Mouse (Mus musculus): ENCODE results near the gene Usp7. TPM values are rescaled to one million over a fixed set of nuclear protein-coding genes. Genes with fewer than 3 reads are reported as not detected.

The Usp7 gene
- polyA plus RNA-seq, 1 experiment = 26.2 TPM

GRCm38 (mm10) chr16:8711998-8712397 lies 80.1 kb downstream of the Usp7 start:
- no peak overlapping the region for H3K4me3 ChIP-seq (ENCODE audit: insufficient read depth, low read depth, low read length)
- H3K4me1 ChIP-seq (ENCODE audit: control insufficient read depth, insufficient read depth, low read length) = peaks cover 7% of the 10 kb centered on the region; the same call in 1 of the 2 replicates
- no peaks in the 10 kb centered on the region for H3K27me3 ChIP-seq (replicated peaks; ENCODE audit: control insufficient read depth, insufficient read depth, low read length)
- peaks cover 3% of the 10 kb centered on the region; the same call in 1 of the 2 replicates for H3K36me3 ChIP-seq (ENCODE audit: control insufficient read depth, insufficient read depth, low read length)
- H3K27ac ChIP-seq (ENCODE audit: insufficient read depth, low read depth, low read length) = no peak overlapping the region
- 59% methylated on average over 9 of the region's 9 CpGs for WGBS
- TF ChIP-seq POLR2A (IDR thresholded peaks at IDR 0.05; ENCODE audit: low read depth, low read length) (no peak), CTCF (conservative IDR thresholded peaks at IDR 0.05; ENCODE audit: insufficient read depth, insufficient read length, low read depth, low read length) (no peak)
- no peak for DNase-seq

- Histone ChIP-seq H3K4me3 (ENCODE audit: insufficient read depth, low read depth, low read length) (no peak overlapping the region), H3K4me1 (ENCODE audit: control insufficient read depth, insufficient read depth, low read length) (peaks cover 5% of the 10 kb centered on the region; the same call in 1 of the 2 replicates), H3K27me3 (replicated peaks; ENCODE audit: control insufficient read depth, insufficient read depth, low read length) (no peaks in the 10 kb centered on the region), H3K27ac (ENCODE audit: insufficient read depth, low read depth, low read length) (no peak overlapping the region), H3K36me3 (ENCODE audit: control insufficient read depth, insufficient read depth, low read length) (peaks cover 22% of the 10 kb centered on the region)
- DNase-seq = peak; percentile 82
- no peak for TF ChIP-seq CTCF (conservative IDR thresholded peaks at IDR 0.05; ENCODE audit: insufficient read depth, insufficient read length, low read depth, low read length)
- no peak for TF ChIP-seq POLR2A (IDR thresholded peaks at IDR 0.05; ENCODE audit: low read depth, low read length)
- whole genome bisulfite sequencing = 51% methylated on average over 3 of the region's 3 CpGs
These were observed 91.5 kb downstream of the Usp7 start for GRCm38 (mm10) chr16:8700586-8700985.

GRCm38 (mm10) chr16:8699556-8699955 lies 92.6 kb downstream of the Usp7 start:
- 64% methylated on average over 8 of the region's 8 CpGs for whole genome bisulfite sequencing
- peak; percentile 23 for DNase-seq
- Histone ChIP-seq H3K27me3 (replicated peaks; ENCODE audit: control insufficient read depth, insufficient read depth, low read length) (no peaks in the 10 kb centered on the region), H3K36me3 (ENCODE audit: control insufficient read depth, insufficient read depth, low read length) (peaks cover 24% of the 10 kb centered on the region), H3K27ac (ENCODE audit: insufficient read depth, low read depth, low read length) (no peak overlapping the region), H3K4me1 (ENCODE audit: control insufficient read depth, insufficient read depth, low read length) (peaks cover 5% of the 10 kb centered on the region; the same call in 1 of the 2 replicates), H3K4me3 (ENCODE audit: insufficient read depth, low read depth, low read length) (no peak overlapping the region)
- TF ChIP-seq CTCF (conservative IDR thresholded peaks at IDR 0.05; ENCODE audit: insufficient read depth, insufficient read length, low read depth, low read length) (no peak), POLR2A (IDR thresholded peaks at IDR 0.05; ENCODE audit: low read depth, low read length) (no peak)

GRCm38 (mm10) chr16:8691206-8691605 lies 100.9 kb downstream of the Usp7 start:
- no peak for DNase-seq
- TF ChIP-seq POLR2A (IDR thresholded peaks at IDR 0.05; ENCODE audit: low read depth, low read length) = no peak
- no peak for TF ChIP-seq CTCF (conservative IDR thresholded peaks at IDR 0.05; ENCODE audit: insufficient read depth, insufficient read length, low read depth, low read length)
- no peak overlapping the region for H3K27ac ChIP-seq (ENCODE audit: insufficient read depth, low read depth, low read length)
- H3K4me3 ChIP-seq (ENCODE audit: insufficient read depth, low read depth, low read length) = no peak overlapping the region
- no peaks in the 10 kb centered on the region for H3K27me3 ChIP-seq (replicated peaks; ENCODE audit: control insufficient read depth, insufficient read depth, low read length)
- WGBS = 91% methylated on average over 7 of the region's 7 CpGs
- H3K4me1 ChIP-seq (ENCODE audit: control insufficient read depth, insufficient read depth, low read length) = peaks cover 4% of the 10 kb centered on the region
- peaks cover 15% of the 10 kb centered on the region for H3K36me3 ChIP-seq (ENCODE audit: control insufficient read depth, insufficient read depth, low read length)

- peaks cover 12% of the 10 kb centered on the region for H3K36me3 ChIP-seq (ENCODE audit: control insufficient read depth, insufficient read depth, low read length)
- DNase-seq = peak; percentile 82
- TF ChIP-seq POLR2A (IDR thresholded peaks at IDR 0.05; ENCODE audit: low read depth, low read length) (no peak), CTCF (conservative IDR thresholded peaks at IDR 0.05; ENCODE audit: insufficient read depth, insufficient read length, low read depth, low read length) (no peak)
- peaks cover 4% of the 10 kb centered on the region for H3K4me1 ChIP-seq (ENCODE audit: control insufficient read depth, insufficient read depth, low read length)
- no peak overlapping the region for H3K4me3 ChIP-seq (ENCODE audit: insufficient read depth, low read depth, low read length)
- WGBS = 70% methylated on average over 11 of the region's 11 CpGs
- no peaks in the 10 kb centered on the region for H3K27me3 ChIP-seq (replicated peaks; ENCODE audit: control insufficient read depth, insufficient read depth, low read length)
- H3K27ac ChIP-seq (ENCODE audit: insufficient read depth, low read depth, low read length) = no peak overlapping the region
These were observed 102.0 kb downstream of the Usp7 start for GRCm38 (mm10) chr16:8689979-8690656.

- TF ChIP-seq CTCF (conservative IDR thresholded peaks at IDR 0.05; ENCODE audit: insufficient read depth, insufficient read length, low read depth, low read length) (no peak), POLR2A (IDR thresholded peaks at IDR 0.05; ENCODE audit: low read depth, low read length) (no peak)
- no peak overlapping the region for H3K4me3 ChIP-seq (ENCODE audit: insufficient read depth, low read depth, low read length)
- no peak overlapping the region for H3K27ac ChIP-seq (ENCODE audit: insufficient read depth, low read depth, low read length)
- H3K36me3 ChIP-seq (ENCODE audit: control insufficient read depth, insufficient read depth, low read length) = peaks cover 5% of the 10 kb centered on the region
- H3K4me1 ChIP-seq (ENCODE audit: control insufficient read depth, insufficient read depth, low read length) = peaks cover 4% of the 10 kb centered on the region
- H3K27me3 ChIP-seq (replicated peaks; ENCODE audit: control insufficient read depth, insufficient read depth, low read length) = no peaks in the 10 kb centered on the region
- DNase-seq = peak; percentile 32
These were observed 104.5 kb downstream of the Usp7 start for GRCm38 (mm10) chr16:8687559-8688112.

- DNase-seq = no peak
- Histone ChIP-seq H3K36me3 (ENCODE audit: control insufficient read depth, insufficient read depth, low read length) (peaks cover 5% of the 10 kb centered on the region), H3K4me3 (ENCODE audit: insufficient read depth, low read depth, low read length) (no peak overlapping the region), H3K4me1 (ENCODE audit: control insufficient read depth, insufficient read depth, low read length) (peaks cover 4% of the 10 kb centered on the region), H3K27me3 (replicated peaks; ENCODE audit: control insufficient read depth, insufficient read depth, low read length) (no peaks in the 10 kb centered on the region), H3K27ac (ENCODE audit: insufficient read depth, low read depth, low read length) (no peak overlapping the region)
- TF ChIP-seq POLR2A (IDR thresholded peaks at IDR 0.05; ENCODE audit: low read depth, low read length) (no peak), CTCF (conservative IDR thresholded peaks at IDR 0.05; ENCODE audit: insufficient read depth, insufficient read length, low read depth, low read length) (no peak)
- 82% methylated on average over 11 of the region's 11 CpGs for WGBS
These were observed 105.1 kb downstream of the Usp7 start for GRCm38 (mm10) chr16:8686871-8687535.
